Mouse (Mus musculus) heart, adult 2 months (tissue): ENCODE results near the gene Tead2.

Source experiments
- CTCF ChIP-seq: fragments of 200-600 bp; IDR thresholded peaks from 2 replicates; pipeline ENCODE4 v1.8.1; 2022; ENCODE audit warnings: antibody characterized with exemption, mild to moderate bottlenecking, moderate library complexity
- EP300 ChIP-seq: fragments of 200-500 bp; IDR thresholded peaks from 2 replicates; pipeline ENCODE4 v1.6.1; 2011; ENCODE audit warnings: low read depth, low read length, control low read depth; ENCODE audit not compliant: insufficient read depth
- POLR2A ChIP-seq: fragments of 200-500 bp; IDR thresholded peaks from 2 replicates; pipeline ENCODE4 v1.6.1; 2011; ENCODE audit warnings: mild to moderate bottlenecking, low read depth, low read length, control low read depth; ENCODE audit not compliant: insufficient read depth

- TF ChIP-seq EP300 (no peak), CTCF (no peak), POLR2A (no peak)
Measured at GRCm38 (mm10) chr7:45166950-45167401, 48.6 kb upstream of the Tead2 start.
